Mouse (Mus musculus): ENCODE data around the gene Trim15.
A peak's percentile ranks its signal among the peaks of the same experiment; 100 is the strongest.

Trim15 gene

GRCm38 (mm10) chr17:36825525-36825924 is 41.5 kb downstream of the Trim15 start:
- peak; percentile 14 for DNase-seq (ENCODE audit: low read depth)

GRCm38 (mm10) chr17:36824005-36824404 is 43.0 kb downstream of the Trim15 start:
- DNase-seq (ENCODE audit: low read depth): peak; percentile 49

- no peak for DNase-seq (ENCODE audit: low read depth)
Measured at GRCm38 (mm10) chr17:36811871-36812270, 55.1 kb downstream of the Trim15 start, which contains the start of gene H2-M10.6. H2-M10.6 (plus strand) TSS chr17:36812171.
